Mouse (Mus musculus) intestine, embryonic 14.5 days (tissue): ENCODE data around the gene Uevld. TPM values are rescaled to one million over a fixed set of nuclear protein-coding genes. Genes with fewer than 3 reads are reported as not detected.

Source experiments
- ATAC-seq: fragments of 200-750 bp; cut with Nextera tagmentation; replicated peaks from 2 replicates; pipeline ENCODE4 v1.8.0; 2017; ENCODE audit warnings: low read depth, moderate number of reproducible peaks, moderate TSS enrichment, moderate library complexity; ENCODE audit not compliant: low FRiP score, low TSS enrichment
- DNase-seq: peaks from one replicate; pipeline ENCODE4 v3.0.0-alpha.2; 2018; ENCODE audit warnings: low spot score
- H3K27ac ChIP-seq: fragments of 300-500 bp; sonication (generic); 2 replicates; pipeline ENCODE4 v1.5.1; 2014; ENCODE audit warnings: low read depth, mild to moderate bottlenecking, control low read depth
- H3K27me3 ChIP-seq: fragments of 300-500 bp; sonication (generic); replicated peaks from 2 replicates; pipeline ENCODE4 v1.6.1; 2014; ENCODE audit warnings: low read length, control low read depth; ENCODE audit not compliant: control insufficient read depth, insufficient read depth
- H3K36me3 ChIP-seq: fragments of 300-500 bp; sonication (generic); 2 replicates; pipeline ENCODE4 v1.6.1; 2014; ENCODE audit warnings: low read length, control low read depth; ENCODE audit not compliant: control insufficient read depth, insufficient read depth
- H3K4me1 ChIP-seq: fragments of 300-500 bp; sonication (generic); replicated peaks from 2 replicates; pipeline ENCODE4 v1.6.1; 2014; ENCODE audit warnings: low read length, control low read depth, mixed read lengths; ENCODE audit not compliant: control insufficient read depth, insufficient read depth
- H3K4me2 ChIP-seq: fragments of 300-500 bp; sonication (generic); 2 replicates; pipeline ENCODE4 v1.6.1; 2014; ENCODE audit warnings: low read length
- H3K4me3 ChIP-seq: fragments of 300-500 bp; sonication (generic); 2 replicates; pipeline ENCODE4 v1.5.1; 2014; ENCODE audit warnings: low read depth, low read length, control low read depth, mixed read lengths
- H3K9ac ChIP-seq: fragments of 300-500 bp; sonication (generic); 2 replicates; pipeline ENCODE4 v1.6.1; 2014; ENCODE audit warnings: mild to moderate bottlenecking, low read length
- H3K9me3 ChIP-seq: fragments of 300-500 bp; sonication (generic); 2 replicates; pipeline ENCODE4 v1.6.1; 2016; ENCODE audit warnings: low read length, control low read depth; ENCODE audit not compliant: control insufficient read depth
- WGBS: fragments of 180-500 bp; shearing (Covaris S2); extraction: QIAGEN DNeasy Blood & Tissue Kit; methylation state at CpG from one replicate; pipeline ENCODE4 v1.1.7; 2014; 5-methylcytosine and 5-hydroxymethylcytosine counted together
- polyA plus RNA-seq: library from polyadenylated mRNA; unstranded; fragments of >200 nt; fragmentation: Nextera tagmentation; extraction: Ambion mirVana; gene quantifications from 2 replicates; pipeline ENCODE4 v1.2.1, GENCODE M21; 2014

The Uevld gene
- polyA plus RNA-seq, 1 experiment from 2014 or later = 11.4 TPM

DNA sequence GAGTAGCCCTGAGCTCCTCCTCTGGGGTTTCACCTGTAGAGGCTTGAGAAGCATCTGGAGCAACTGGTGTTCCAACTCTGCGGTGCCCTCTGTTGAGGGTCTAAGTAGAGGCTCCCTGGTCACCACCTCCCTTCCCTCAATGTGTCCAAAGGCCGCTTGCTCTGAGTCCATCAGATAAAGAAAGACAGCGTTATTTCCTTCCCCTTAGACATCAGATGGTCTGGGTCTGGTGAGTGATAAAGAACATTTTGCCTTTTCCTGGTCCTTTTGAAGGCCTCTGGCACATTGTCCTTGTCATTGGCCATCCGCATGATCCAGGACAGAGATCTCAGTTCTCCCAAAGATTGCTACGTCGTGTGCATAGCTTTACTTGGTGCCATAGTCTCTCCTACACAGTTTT, 81.1 kb downstream of the Uevld start:
- H3K9me3 ChIP-seq = no peaks in the 10 kb centered on the region
- ATAC-seq (no peak), DNase-seq (no peak)
- H3K27ac ChIP-seq = no peak overlapping the region
- H3K9ac ChIP-seq = no peak overlapping the region
- 79% methylated on average over 6 of the region's 6 CpGs for WGBS
- H3K4me3 ChIP-seq = no peak overlapping the region
- H3K4me2 ChIP-seq = no peak overlapping the region
- H3K36me3 ChIP-seq = no peaks in the 10 kb centered on the region
- no peaks in the 10 kb centered on the region for H3K4me1 ChIP-seq
- no peaks in the 10 kb centered on the region for H3K27me3 ChIP-seq

DNA sequence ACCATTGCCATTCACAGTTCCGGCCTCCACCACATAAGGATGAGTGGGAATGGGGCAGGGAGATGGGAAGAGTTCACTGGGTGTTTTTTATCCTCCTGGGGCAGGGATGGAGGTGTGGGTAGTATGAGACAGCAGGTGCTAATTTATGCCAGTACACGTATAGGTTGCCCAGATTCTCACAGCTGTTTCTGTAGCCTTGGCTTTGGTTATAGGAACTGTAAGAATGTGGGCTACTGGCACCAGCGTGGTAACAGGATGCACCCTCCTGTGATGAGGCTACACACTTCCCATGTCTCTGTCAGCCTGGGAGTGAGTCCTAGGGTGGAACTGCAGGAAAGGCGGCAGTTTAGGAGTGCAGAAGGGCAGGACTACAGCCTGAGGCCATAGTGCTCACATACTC, 81.5 kb downstream of the Uevld start:
- Histone ChIP-seq H3K27me3 (no peaks in the 10 kb centered on the region), H3K9me3 (no peaks in the 10 kb centered on the region), H3K9ac (no peak overlapping the region), H3K4me2 (no peak overlapping the region), H3K4me3 (no peak overlapping the region), H3K36me3 (no peaks in the 10 kb centered on the region), H3K27ac (no peak overlapping the region), H3K4me1 (no peaks in the 10 kb centered on the region)
- no peak for DNase-seq
- no peak for ATAC-seq
- whole genome bisulfite sequencing = 79% methylated on average over 4 of the region's 4 CpGs

Other genes starting within 250 kb of the Uevld start
- gene Saal1, start 247.8 kb downstream of the Uevld start, polyA plus RNA-seq = 35.2 and 39.8 TPM in 2 replicates
- 0.35 and 0.99 TPM in 2 replicates for gene Saa3, start 242.8 kb downstream of the Uevld start, polyA plus RNA-seq
- not detected in 2 replicates for gene Saa4, start 225.9 kb downstream of the Uevld start, polyA plus RNA-seq
- 1.4 and 2.0 TPM in 2 replicates for gene Saa1, start 215.5 kb downstream of the Uevld start, polyA plus RNA-seq
- gene Saa2, start 206.7 kb downstream of the Uevld start, polyA plus RNA-seq = 0.45 and 1.1 TPM in 2 replicates
- 18.8 and 20.9 TPM in 2 replicates for gene Hps5, start 162.5 kb downstream of the Uevld start, polyA plus RNA-seq
- gene Gtf2h1, start 162.4 kb downstream of the Uevld start, polyA plus RNA-seq = 48.7 and 52.9 TPM in 2 replicates
- gene Ldha, start 117.1 kb downstream of the Uevld start, polyA plus RNA-seq = 2,451 TPM in 2 replicates
- gene Ldhc, start 97.3 kb downstream of the Uevld start, polyA plus RNA-seq = not detected in 2 replicates
- 165 and 174 TPM in 2 replicates for gene Tsg101, start 38.6 kb downstream of the Uevld start, polyA plus RNA-seq
- not detected in 2 replicates for gene Gm9999, start 25.1 kb upstream of the Uevld start, polyA plus RNA-seq
- 17.6 and 18.0 TPM in 2 replicates for gene Spty2d1, start 49.9 kb upstream of the Uevld start, polyA plus RNA-seq
- 30.6 and 31.4 TPM in 2 replicates for gene Tmem86a, start 92.1 kb upstream of the Uevld start, polyA plus RNA-seq
- 2.1 and 2.3 TPM in 2 replicates for gene Ptpn5, start 175.2 kb upstream of the Uevld start, polyA plus RNA-seq
- not detected in 2 replicates for gene Mrgpra6, start 246.4 kb upstream of the Uevld start, polyA plus RNA-seq